Mouse (Mus musculus) spleen, adult 2 months (tissue): ENCODE measurements around the gene Prps1l3.

ENCODE experiments used
- CTCF ChIP-seq: fragments of 200-500 bp; IDR thresholded peaks from 2 replicates; pipeline ENCODE4 v1.5.1; 2011; ENCODE audit warnings: mild to moderate bottlenecking, inconsistent platforms; ENCODE audit not compliant: insufficient read depth, insufficient read length, insufficient replicate concordance; ENCODE audit errors: extremely low read depth
- POLR2A ChIP-seq: fragments of 200-500 bp; IDR thresholded peaks from 2 replicates; pipeline ENCODE4 v1.6.1; 2011; ENCODE audit warnings: low read depth, low read length, inconsistent platforms

DNA sequence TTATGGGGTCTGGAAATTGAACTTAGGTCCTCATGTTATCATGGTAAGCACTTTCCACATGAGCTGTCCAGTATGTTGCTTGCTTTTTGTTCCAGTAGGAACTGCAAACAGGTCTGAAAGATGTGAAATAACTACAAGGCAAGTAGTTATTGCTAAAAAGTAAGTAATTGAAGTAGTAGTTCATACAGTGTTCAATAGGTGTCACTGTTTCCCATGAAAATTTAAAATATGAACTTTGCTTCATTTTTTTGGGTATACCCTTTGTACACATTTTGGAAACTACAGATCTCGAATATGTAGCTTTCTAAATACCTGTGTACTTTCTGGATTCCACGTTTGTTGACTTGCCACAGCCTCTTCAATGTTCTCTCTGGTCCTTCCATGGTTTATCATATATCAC, 28.4 kb downstream of the Prps1l3 start:
- TF ChIP-seq CTCF (no peak), POLR2A (no peak)
